Comparison of ENCODE assay signal across 9 mouse cellular contexts in genomic region chr5:99504349-99504830, GRCm38 (mm10).
A peak's percentile ranks its signal among the peaks of the same experiment; 100 is the strongest.
DNase-seq lines count a peak whose midpoint lies in the region; ATAC-seq and TF ChIP-seq lines count a peak whose summit lies in the region.
"Had no signal": no experiment of that assay in that cellular context is flagged by ENCODE, and none has a peak within 500 bp of the region (broad histone marks: within the 10 kb centered on the region; RNA-seq: fewer than 3 reads in every experiment).

No protein-coding gene starts in this region.

- H3K4me1 ChIP-seq in kidney, adult 2 months (ENCODE audit: control insufficient read depth, insufficient read depth, low read length) = no peaks in the 10 kb centered on the region
- H3K4me1 ChIP-seq in forebrain, embryonic 16.5 days (replicated peaks; ENCODE audit: control insufficient read depth, insufficient read depth, low read length) = peaks cover 18% of the 10 kb centered on the region

- intact Hi-C loops in left cerebral cortex, postnatal 14 days (cut with DNase I) = no loop called here

- H3K4me2 ChIP-seq in forebrain, embryonic 16.5 days (ENCODE audit: low read length) = no peak overlapping the region

- DNase-seq in kidney, adult 2 months = no peak
- DNase-seq in kidney, adult 18-20 months = no peak
- DNase-seq in brain, embryonic 18.5 days (ENCODE audit: low read depth, low spot score) = peak; percentile 46
- peak; percentile 45 to 51 for DNase-seq in left cerebral cortex, postnatal 14 days (ENCODE audit: low spot score in 2 of 2)
- DNase-seq in splenic B cell, adult 2 months (ENCODE audit: low read depth, low spot score) = peak; percentile 57
- DNase-seq in ovary, adult 18-20 months (ENCODE audit: low spot score) = no peak

- no peaks in the 10 kb centered on the region for H3K9me3 ChIP-seq in forebrain, embryonic 16.5 days (ENCODE audit: control insufficient read depth, low read length)

- peak; percentile 38; the same call in 1 of the 2 replicates for TF ChIP-seq CTCF in kidney, adult 2 months (conservative IDR thresholded peaks at IDR 0.05; ENCODE audit: insufficient read depth, insufficient read length, low read depth, low read length)

- no peaks in the 10 kb centered on the region for H3K36me3 ChIP-seq in kidney, adult 2 months (ENCODE audit: control insufficient read depth, insufficient read depth, low read length)
- H3K36me3 ChIP-seq in forebrain, embryonic 16.5 days (ENCODE audit: control insufficient read depth, insufficient read depth) = no peaks in the 10 kb centered on the region
- no peaks in the 10 kb centered on the region for H3K36me3 ChIP-seq in splenic B cell, adult 2 months (ENCODE audit: control insufficient read depth, insufficient read depth, low read length, poor library complexity, severe bottlenecking)
- H3K36me3 ChIP-seq: G1E had no signal

- no peak overlapping the region for H3K27ac ChIP-seq in kidney, adult 2 months (ENCODE audit: insufficient read depth, low read depth, low read length)
- peak overlapping the region; percentile 69 for H3K27ac ChIP-seq in forebrain, embryonic 16.5 days (ENCODE audit: low read length)

- H3K9ac ChIP-seq in forebrain, embryonic 16.5 days (replicated peaks; ENCODE audit: low read depth, low read length) = no peak overlapping the region

- WGBS in kidney, adult 2 months = 72% methylated on average over 9 of the region's 9 CpGs
- WGBS in forebrain, embryonic 16.5 days = 22% methylated on average over 9 of the region's 9 CpGs

- no peak overlapping the region for H3K4me3 ChIP-seq in kidney, adult 2 months (ENCODE audit: insufficient read depth, low read depth, low read length)
- no peak overlapping the region for H3K4me3 ChIP-seq in forebrain, embryonic 16.5 days (replicated peaks; ENCODE audit: low read length)

- ATAC-seq in forebrain, embryonic 16.5 days = peak; percentile 89
- no peak for ATAC-seq in inflammation-experienced regulatory T-cells, adult 6 months

- H3K27me3 ChIP-seq in kidney, adult 2 months (replicated peaks; ENCODE audit: control insufficient read depth, insufficient read depth, low read length) = no peaks in the 10 kb centered on the region
- no peaks in the 10 kb centered on the region for H3K27me3 ChIP-seq in forebrain, embryonic 16.5 days (replicated peaks; ENCODE audit: control insufficient read depth, insufficient read depth, low read length)
- H3K27me3 ChIP-seq in splenic B cell, adult 2 months (ENCODE audit: control insufficient read depth, insufficient read depth, low read length, poor library complexity, severe bottlenecking) = no peaks in the 10 kb centered on the region

- no peak for TF ChIP-seq POLR2A in kidney, adult 2 months (IDR thresholded peaks at IDR 0.05; ENCODE audit: low read depth, low read length)

Comparison
In these comparisons a context has a peak if more than half of its experiments do, and no peak if none do; other contexts are left out.
1. DNase-seq: peak in brain, embryonic 18.5 days (single experiment), left cerebral cortex, postnatal 14 days (2 of 2) and splenic B cell, adult 2 months (single experiment); none in kidney, adult 2 months (single experiment), kidney, adult 18-20 months (single experiment) and ovary, adult 18-20 months (single experiment).